Mouse (Mus musculus): ENCODE data around the gene Palm.

Palm gene

DNA sequence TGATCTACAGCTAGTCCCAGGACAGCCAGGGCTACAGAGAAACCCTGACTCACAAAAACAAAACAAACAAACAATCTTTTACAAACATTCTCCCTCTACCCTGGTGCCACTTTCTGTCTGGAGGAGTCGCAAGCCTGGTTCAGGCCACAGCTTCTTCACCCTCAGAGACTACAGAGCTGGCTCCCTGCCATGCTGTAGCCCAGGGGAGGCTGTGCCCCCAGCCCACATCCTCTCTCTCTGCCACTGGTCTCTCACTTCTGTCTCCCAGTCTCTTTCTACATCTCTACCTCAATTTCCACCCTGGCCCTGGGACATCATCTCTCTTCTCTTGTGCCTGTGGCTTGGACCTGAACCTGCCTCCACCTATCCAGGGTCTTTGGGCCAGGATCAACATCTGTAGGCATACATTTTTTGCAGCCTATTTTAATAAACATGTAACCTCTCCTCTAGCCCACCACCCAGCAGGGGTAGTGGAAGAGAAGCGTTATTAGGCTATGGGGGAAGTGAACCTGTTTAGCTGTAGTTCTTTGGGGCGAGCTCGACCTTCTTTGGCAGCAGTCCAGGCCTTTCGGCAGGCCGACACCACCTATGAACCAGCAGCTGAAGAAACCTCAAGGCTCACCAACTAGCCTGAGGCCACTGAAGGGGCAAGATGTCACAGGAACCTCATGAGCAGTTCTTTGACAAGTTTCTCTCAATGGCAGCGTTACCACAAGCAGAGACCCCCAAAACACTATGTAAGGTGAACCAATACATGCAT, 38.8 kb downstream of the Palm start:
- DNase-seq, result no peak

GRCm38 (mm10) chr10:79832786-79833181, 39.4 kb downstream of the Palm start:
- no peak for DNase-seq

DNA sequence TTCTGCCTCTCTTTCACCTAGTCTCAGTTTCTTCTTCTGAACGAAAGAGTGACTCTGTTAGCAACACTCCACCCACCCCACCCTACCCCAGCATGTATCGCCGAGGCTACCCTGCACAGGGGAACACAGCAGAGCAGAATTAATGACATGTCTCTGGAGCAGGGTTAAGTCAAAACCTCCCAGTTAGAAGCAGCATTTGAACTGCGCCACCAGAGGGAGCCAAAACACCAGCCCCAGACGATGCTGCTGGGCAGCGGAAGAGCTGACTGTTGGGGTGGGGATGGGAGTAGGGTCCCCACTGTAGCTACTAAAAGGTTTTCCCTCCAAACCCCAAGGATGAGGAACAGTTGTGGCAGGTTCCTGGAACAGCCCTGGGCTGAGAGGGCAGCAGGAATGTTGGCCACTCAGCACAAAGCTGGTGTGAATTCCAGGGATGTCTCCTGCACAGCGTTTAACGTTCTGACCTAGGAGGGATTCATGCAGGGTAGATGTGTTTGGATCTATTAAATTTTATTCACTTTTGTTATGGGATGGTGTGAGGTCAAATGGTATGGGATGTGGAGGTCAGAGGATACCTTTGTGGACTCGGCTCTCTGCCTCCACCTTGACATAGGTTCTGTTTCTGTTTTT, 41.5 kb downstream of the Palm start:
- DNase-seq, result peak; percentile 88 to 90

GRCm38 (mm10) chr10:79836918-79837317, 43.5 kb downstream of the Palm start:
- no peak for DNase-seq

DNA sequence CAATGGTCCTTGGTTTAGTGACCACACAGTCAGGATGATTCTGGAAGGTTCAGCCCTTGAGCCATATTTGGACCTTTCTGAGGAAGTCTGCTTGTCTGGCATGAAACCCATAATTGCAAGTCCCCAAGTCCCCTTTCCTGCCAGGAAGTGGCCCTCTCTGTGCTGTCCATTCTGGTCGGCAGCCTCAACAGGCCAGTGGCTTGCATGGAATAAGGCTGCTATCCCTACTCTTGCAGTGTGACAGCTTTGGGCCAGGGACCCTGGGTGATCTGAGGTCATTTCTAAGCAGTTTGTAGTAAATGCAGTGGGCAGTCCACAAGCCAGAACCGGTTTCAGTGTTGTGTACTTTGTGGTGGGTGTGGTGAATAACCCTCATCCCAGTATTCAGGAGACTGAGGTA, 44.8 kb downstream of the Palm start:
- no peak for DNase-seq

GRCm38 (mm10) chr10:79840091-79840490, 46.7 kb downstream of the Palm start:
- peak in 1 of 2 experiments; percentile 10 for DNase-seq

DNA sequence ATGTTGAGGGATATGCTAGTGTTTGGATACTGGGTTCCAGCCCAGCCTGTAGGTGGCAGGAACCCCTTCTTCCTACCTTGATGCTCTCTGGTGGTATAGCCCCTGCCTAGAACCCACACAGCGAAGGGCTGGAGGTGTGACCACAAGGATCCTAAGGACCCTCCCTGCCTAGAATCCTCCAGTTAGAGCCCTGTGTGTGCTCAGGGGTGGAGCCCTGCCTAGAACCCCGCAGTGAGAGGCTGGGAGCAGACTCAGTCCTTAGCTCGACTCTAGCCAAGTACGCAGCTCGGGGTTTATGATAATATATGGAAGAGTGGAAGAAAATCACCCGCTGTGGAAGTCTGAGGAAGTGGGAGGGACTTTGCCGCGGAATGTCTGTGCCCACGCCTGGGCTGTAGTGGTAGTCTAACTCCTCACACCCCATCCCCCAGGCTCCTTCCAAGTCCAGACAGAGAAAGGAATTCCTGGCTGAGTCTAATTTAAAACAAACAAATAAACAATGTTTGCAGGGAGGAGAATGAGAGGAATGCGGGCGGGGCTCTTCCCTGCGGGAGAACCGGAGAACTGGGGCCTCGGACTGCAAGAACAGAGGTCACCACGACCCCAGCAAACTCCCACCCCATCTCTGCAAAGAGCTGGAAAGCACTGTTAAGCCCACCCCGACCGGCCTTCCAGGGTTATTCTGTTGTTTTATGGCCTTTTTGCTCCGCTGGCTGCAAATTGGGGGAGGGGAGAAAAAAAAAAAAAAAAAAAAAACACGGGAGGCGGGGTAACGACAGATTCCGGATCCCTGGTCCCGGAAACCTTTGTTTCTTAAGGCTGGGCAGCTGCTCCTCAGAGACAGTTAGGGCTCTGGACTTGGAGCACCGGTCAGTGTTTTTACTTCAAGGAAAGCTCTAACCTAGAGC, 47.5 kb downstream of the Palm start:
- DNase-seq, result peak; percentile 69 to 73

- DNase-seq, result no peak
These were observed 49.0 kb downstream of the Palm start for GRCm38 (mm10) chr10:79842322-79842721.

GRCm38 (mm10) chr10:79843476-79843875, 50.1 kb downstream of the Palm start:
- peak in 1 of 2 experiments; percentile 50 for DNase-seq

DNA sequence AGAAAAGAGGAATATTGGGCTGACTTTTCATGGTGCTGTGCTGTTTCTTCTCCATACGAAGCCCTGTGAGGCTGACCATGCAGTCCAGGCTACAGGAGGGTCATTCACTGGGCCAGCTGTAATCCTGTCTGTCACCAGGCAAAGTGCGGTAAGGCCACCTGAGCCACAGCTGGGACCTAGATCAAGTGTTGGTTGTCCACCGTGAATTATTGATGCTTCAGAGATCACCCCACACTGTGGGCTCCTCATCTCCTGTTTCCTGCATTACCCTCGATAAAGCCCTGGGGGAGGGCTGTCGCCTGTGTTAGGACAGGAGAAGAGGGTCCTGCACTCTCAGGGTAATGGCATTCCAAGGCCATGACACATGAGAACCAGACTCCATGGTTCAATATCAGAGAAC, 53.2 kb downstream of the Palm start:
- no peak for DNase-seq

- no peak for DNase-seq
These were observed 56.7 kb downstream of the Palm start for GRCm38 (mm10) chr10:79849941-79850628.

- no peak for DNase-seq
These were observed 58.3 kb downstream of the Palm start for GRCm38 (mm10) chr10:79851653-79852052.

DNA sequence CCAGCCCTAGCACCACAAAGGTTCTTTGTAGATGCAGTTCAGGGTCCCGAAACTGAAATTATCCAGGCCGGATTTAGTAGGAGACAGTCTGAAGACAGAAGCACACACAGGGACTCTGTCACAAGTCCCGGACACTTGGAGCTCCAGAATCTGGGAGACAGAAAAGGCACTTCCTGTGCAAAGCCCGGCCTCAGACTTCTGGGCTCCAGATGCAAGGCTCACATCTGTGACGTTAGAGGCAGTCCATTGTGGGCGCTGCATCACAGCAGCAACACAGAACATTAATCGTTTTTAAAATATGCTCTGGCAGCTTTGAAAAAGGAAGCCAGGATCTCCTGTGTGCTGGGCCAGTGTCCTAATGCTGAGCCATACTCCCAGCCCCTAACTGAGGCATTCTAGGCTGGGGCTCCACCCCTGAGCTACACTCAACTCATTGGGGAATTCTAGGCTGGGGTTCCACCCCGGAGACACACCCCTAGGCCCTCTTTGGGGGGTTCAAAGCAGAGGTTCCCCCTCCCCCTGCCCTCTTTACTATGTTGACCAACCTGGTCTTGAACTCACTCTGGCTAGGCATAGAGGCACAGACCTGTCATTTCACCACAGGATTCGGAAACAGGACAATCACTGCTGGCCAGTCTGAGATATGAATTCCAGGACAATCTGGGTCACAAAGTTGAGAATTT, 58.9 kb downstream of the Palm start:
- DNase-seq, result no peak

DNA sequence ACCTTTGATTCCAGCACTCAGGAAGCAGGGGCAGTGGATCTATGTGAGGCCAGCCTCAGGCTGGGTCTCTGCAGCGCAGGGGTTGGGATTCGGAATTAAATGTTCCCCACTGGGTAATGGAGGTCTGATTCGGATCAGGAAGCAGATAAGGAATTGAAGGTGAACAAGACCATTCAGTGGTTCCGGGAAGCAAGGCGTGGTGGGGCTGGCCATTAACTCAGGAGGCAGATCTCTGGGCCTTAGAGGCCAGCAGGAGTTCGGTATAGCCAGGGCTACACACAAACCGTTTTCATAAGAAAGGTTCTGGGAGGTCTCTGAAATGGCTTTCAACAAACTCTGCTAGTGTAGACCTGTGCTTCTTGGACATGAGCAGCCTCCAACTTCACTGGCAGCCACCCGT, 59.5 kb downstream of the Palm start:
- DNase-seq, result no peak

- peak; percentile 95 to 97 for DNase-seq
These were observed 60.0 kb downstream of the Palm start for GRCm38 (mm10) chr10:79853392-79853791.

- DNase-seq, result peak; percentile 100
These were observed 60.8 kb downstream of the Palm start, which contains the start of gene Ptbp1 for GRCm38 (mm10) chr10:79853860-79854795. Gene Ptbp1, plus strand, starts transcription at chr10:79854427.

DNA sequence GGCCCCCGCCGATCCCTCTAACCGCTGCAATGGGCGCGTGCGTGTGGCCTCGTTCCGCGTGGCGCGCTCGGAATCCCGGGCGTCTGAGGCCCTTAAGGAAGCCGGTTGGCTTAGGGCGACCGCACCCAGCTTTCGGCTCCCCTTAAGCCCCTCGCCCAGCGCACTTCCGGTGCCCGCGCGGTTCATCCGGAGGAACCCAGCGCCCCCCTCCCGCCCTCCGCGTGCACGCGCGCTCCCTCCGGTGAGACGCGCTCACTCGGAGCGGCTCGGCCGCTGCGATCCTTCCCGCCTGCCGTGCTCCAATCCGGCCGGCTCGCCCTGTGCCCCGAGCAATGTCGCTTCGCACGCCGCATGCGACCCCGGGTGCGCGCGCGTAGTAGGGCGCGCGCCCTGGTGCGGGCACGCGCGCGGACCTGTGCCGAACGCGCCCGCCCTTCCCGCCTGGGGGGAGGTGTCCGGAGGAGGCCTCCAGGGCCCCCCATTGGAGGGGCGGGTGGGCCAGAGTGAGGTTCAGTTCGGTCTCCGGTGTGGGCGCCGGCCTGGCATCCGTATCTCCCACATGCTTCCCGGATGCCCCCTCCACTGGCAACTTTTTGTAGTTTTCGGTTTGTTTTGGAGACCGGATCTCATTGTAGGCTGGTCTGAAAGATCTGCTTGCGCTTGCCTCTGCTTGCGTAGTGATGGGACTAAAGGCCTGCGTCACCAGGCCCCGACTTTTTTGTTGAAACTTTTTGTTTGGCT, 61.6 kb downstream of the Palm start:
- peak; percentile 78 to 80 for DNase-seq

GRCm38 (mm10) chr10:79855558-79856184, 62.3 kb downstream of the Palm start:
- DNase-seq, result peak; percentile 63 to 68

DNA sequence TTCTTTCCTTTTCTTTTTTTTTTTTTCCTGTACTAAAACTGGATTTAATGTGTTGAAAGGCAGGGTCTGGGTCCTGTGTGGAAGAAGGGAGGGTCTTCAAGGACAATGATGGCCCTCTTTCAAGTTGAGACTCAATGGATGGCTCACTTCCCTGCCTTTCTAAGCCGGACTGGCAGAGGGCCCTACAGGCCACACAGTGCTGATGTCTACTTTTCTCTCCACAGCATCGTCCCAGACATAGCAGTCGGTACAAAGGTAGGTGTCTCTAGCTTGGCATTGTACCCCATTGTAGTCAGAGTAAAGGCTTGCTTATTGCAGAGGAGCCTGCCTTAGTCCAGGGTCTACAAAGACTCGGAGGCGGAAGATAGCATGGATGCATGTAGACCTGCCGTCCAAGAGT, 62.9 kb downstream of the Palm start:
- DNase-seq, result peak; percentile 39 to 47
